Mouse (Mus musculus) retina, postnatal 1 day (tissue): ENCODE results near the gene Tmem212.

ENCODE experiments used
- DNase-seq: peaks from one replicate; pipeline ENCODE4 v3.0.0-alpha.2; 2012

Tmem212 gene

DNA sequence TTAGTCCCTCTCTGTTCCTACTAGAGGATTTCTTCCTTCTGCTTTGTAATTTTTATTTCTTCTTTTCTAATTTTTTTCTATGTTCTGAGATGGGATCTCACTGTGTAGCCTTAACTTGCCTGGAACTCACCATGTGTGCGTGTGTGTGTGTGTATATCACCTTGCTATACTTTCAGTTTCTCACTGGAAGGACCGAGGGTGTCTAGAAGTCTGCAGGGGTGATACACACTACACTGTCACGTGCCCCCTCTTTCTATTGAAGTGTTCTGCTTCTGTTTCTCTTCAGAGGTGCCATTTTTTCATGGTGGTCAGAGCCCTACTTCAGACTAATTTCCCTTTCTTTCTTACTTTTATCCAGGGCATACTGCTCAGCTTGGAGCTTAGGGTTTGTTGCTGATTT lies 56.4 kb downstream of the Tmem212 start:
- DNase-seq: no peak

DNA sequence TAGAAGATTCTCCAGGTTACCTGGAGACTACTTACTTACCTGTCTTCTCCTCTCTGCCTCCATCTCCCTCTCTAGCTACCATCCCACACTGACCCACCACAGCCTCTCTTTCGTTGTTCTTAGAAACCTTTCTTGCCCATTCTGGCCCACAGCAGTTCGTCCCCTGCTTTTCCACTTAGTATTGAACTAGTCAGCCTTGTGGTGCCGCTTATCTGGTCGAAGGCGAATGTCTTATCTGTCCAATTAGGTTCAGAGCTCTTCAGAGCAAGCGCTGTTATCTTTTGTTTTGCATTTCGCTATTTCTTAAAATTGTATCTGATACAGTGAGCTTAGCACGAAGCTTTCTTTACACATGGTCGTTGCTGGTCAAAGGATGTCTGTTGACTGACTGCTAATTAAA lies 56.9 kb downstream of the Tmem212 start:
- no peak for DNase-seq

DNA sequence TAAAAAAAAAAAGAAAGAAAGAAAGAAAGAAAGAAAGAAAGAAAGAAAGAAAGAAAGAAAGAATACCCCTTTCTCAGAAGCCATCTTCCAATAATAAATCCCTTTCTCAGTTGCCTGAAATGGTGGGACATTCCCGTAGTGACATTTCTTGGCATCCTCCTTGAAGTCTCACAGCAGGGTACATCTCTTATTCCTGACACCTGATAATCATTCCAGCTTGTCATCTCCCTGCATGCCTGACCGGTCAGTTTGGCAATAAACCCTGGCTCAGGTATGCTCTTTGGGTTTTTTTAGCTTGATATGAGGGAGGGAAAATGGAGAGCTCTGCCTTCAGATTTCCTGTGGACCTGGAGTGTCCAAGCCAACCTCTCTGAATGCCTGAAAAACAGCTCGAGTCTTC lies 59.9 kb downstream of the Tmem212 start:
- no peak for DNase-seq

DNA sequence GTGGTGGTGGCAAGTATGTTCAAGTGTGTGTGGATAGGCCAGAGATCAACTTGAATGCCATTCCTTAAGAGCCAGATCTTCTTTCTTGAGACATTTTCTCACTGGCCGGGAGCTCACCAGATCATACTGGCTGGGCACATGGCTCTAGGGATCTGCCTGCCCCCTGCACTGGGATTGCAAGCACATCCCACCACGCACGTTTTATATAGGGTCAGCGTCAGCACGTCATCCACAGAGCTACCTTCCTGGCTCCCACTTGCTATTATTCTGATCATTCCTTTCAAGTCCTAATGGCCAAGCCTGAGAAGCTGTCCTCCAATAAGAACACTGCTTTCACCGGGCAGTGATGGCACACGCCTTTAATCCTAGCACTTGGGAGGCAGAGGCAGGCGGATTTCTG lies 60.4 kb downstream of the Tmem212 start:
- DNase-seq: no peak

DNA sequence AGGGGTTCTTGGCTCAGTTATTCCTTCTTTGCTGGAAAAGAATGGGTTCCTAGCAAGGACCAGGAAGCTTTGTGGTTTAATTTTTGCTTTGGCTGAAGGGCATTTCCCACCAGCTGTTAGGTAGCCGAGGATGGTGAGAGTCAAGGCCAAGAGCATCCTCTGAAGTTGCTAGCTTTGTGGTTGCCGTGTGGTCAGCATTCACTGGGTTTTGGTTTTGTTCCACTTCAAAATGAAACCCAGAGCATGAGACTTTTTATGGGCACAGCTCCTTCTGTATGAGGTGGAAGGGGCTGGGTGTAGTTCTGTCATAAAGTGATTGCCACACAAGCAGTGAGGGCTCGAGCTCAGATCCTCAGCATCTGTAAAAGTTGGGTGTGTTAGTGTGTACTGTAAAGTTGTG lies 67.4 kb downstream of the Tmem212 start:
- DNase-seq: no peak

DNA sequence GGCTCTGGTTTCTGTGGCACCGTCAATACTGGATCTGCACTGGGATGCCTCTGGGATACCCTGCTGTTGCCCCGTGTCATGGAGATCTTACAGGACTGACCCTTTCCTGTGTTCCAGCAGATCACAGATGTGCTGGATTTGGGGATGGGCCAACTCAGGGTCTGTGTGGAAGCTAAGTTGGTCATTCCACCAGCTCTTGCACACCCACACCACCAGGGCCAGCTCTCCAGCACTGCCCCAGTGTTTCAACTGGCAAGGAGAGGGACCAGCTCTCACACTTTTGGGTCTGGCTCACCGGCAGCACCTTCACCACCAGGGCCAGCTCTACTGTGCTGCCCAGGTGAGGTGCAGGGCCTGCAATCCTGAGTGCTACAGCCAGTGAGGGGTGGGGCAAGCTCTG lies 68.9 kb downstream of the Tmem212 start:
- no peak for DNase-seq

DNA sequence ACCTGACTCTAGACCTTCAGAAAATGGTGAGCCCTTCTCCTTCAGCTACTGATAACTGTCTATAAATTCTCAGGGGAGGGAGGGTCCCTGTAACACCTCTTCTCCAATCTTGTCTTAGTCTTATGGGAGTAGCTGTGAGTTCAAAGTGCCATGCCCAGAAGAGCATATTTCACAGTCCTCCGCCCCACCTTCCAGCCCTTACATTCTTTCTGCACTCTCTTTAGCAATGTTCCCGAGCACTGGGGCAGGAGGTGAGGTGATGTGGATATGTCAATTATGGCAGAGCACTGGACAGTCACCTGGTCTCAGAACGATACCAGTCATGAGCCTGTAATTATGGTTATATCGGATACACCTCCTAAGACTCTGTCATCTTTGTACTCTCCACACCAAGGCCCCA lies 70.2 kb downstream of the Tmem212 start:
- no peak for DNase-seq
